Comparison of ENCODE assay signal across 32 mouse cellular contexts in genomic region chr8:89758695-89759094, GRCm38 (mm10).
A peak's percentile ranks its signal among the peaks of the same experiment; 100 is the strongest.
DNase-seq lines count a peak whose midpoint lies in the region; ATAC-seq and TF ChIP-seq lines count a peak whose summit lies in the region.
"Had no signal": no experiment of that assay in that cellular context is flagged by ENCODE, and none has a peak within 500 bp of the region (broad histone marks: within the 10 kb centered on the region; RNA-seq: fewer than 3 reads in every experiment).

No protein-coding gene starts in this region.

- no peak overlapping the region for H3K9ac ChIP-seq in neural tube, embryonic 15.5 days (replicated peaks)
- H3K9ac ChIP-seq in forebrain, postnatal 0 days, result no peak overlapping the region
- H3K9ac ChIP-seq: embryonic facial prominence, embryonic 13.5 days; hindbrain, embryonic 15.5 days; intestine, embryonic 15.5 days; limb, embryonic 15.5 days; liver, embryonic 14.5 days; lung, embryonic 14.5 days; midbrain, embryonic 12.5 days; neural tube, embryonic 12.5 days had no signal

- peaks cover 8% of the 10 kb centered on the region for H3K4me1 ChIP-seq in neural tube, embryonic 15.5 days
- H3K4me1 ChIP-seq in forebrain, postnatal 0 days (ENCODE audit: insufficient read depth), result no peaks in the 10 kb centered on the region
- H3K4me1 ChIP-seq: embryonic facial prominence, embryonic 13.5 days; heart, embryonic 10.5 days; hindbrain, embryonic 15.5 days; intestine, embryonic 15.5 days; midbrain, embryonic 12.5 days; neural tube, embryonic 12.5 days had no signal

- 47% methylated on average over 10 of the region's 10 CpGs for WGBS in neural tube, embryonic 15.5 days
- WGBS in forebrain, postnatal 0 days, result 10% methylated on average over 10 of the region's 10 CpGs

- TF ChIP-seq CTCF in forebrain, postnatal 0 days (IDR thresholded peaks at IDR 0.05; ENCODE audit: low read depth), result no peak

- H3K27me3 ChIP-seq in neural tube, embryonic 15.5 days (replicated peaks), result 0 out of 2 replicates have a peak, but pooled peaks cover 3% of the 10 kb centered on the region
- peaks cover 12% of the 10 kb centered on the region for H3K27me3 ChIP-seq in forebrain, postnatal 0 days (ENCODE audit: insufficient read depth, low read length)
- H3K27me3 ChIP-seq: CH12.LX; embryonic facial prominence, embryonic 13.5 days; hindbrain, embryonic 15.5 days; intestine, embryonic 15.5 days; midbrain, embryonic 12.5 days; neural tube, embryonic 12.5 days had no signal

- ATAC-seq in neural tube, embryonic 15.5 days (ENCODE audit: low FRiP score), result no peak
- ATAC-seq in forebrain, postnatal 0 days, result peak; percentile 55; the same call in 1 of the 2 replicates
- ATAC-seq: activated CD4-positive, CD25-positive, alpha-beta regulatory T cell, adult 4 months; intestine, embryonic 15.5 days had no signal

- 0 out of 2 replicates have a peak overlapping the region, but pooled peaks have one; percentile 2 for H3K4me2 ChIP-seq in neural tube, embryonic 15.5 days
- no peak overlapping the region for H3K4me2 ChIP-seq in forebrain, postnatal 0 days (ENCODE audit: low read depth)
- H3K4me2 ChIP-seq: embryonic facial prominence, embryonic 13.5 days; hindbrain, embryonic 15.5 days; intestine, embryonic 15.5 days; limb, embryonic 15.5 days; lung, embryonic 14.5 days; midbrain, embryonic 12.5 days; neural tube, embryonic 12.5 days had no signal

- peak; percentile 61 for DNase-seq in heart, adult 11 months
- DNase-seq in heart, adult 18-20 months, result no peak
- DNase-seq in neural tube, embryonic 10.5 days (ENCODE audit: extremely low spot score, low spot score), result no peak
- peak; percentile 36 for DNase-seq in forebrain, postnatal 0 days
- DNase-seq in natural killer cell, adult 2 months (ENCODE audit: low spot score in 2 of 2), result no peak
- no peak for DNase-seq in kidney, adult 8-10 months
- DNase-seq: adrenal gland, adult 8-10 months; B cell, adult 2 months; cerebellum, adult 2 months; cerebellum, postnatal 36 days; embryo, embryonic 11 days; gastrocnemius, adult 2 months; heart, postnatal 4 days; kidney, adult 9 months; kidney, postnatal 14 days; lung, embryonic 14.5 days; right cerebral cortex, adult 18-20 months; thymus, adult 18-20 months had no signal

- no peak overlapping the region for H3K4me3 ChIP-seq in neural tube, embryonic 15.5 days (replicated peaks)
- no peak overlapping the region for H3K4me3 ChIP-seq in forebrain, postnatal 0 days (ENCODE audit: low read depth, low read length)
- H3K4me3 ChIP-seq: embryonic facial prominence, embryonic 13.5 days; erythroblast, embryonic 14.5 days; gastrocnemius, adult 2 months; heart, embryonic 10.5 days; hindbrain, embryonic 15.5 days; intestine, embryonic 15.5 days; layer of hippocampus, adult 2 months; limb, embryonic 15.5 days; midbrain, embryonic 12.5 days; neural tube, embryonic 12.5 days had no signal

- no peak overlapping the region for H3K27ac ChIP-seq in neural tube, embryonic 15.5 days (replicated peaks)
- H3K27ac ChIP-seq in forebrain, postnatal 0 days (ENCODE audit: low read depth, low read length), result no peak overlapping the region
- H3K27ac ChIP-seq: embryonic facial prominence, embryonic 13.5 days; gastrocnemius, adult 2 months; heart, embryonic 10.5 days; hindbrain, embryonic 15.5 days; intestine, embryonic 15.5 days; layer of hippocampus, adult 2 months; limb, embryonic 15.5 days; liver, embryonic 14.5 days; midbrain, embryonic 12.5 days; neural tube, embryonic 12.5 days had no signal

- H3K36me3 ChIP-seq in neural tube, embryonic 15.5 days, result no peaks in the 10 kb centered on the region
- no peaks in the 10 kb centered on the region for H3K36me3 ChIP-seq in forebrain, postnatal 0 days (ENCODE audit: insufficient read depth)
- H3K36me3 ChIP-seq: embryonic facial prominence, embryonic 13.5 days; G1E; heart, embryonic 10.5 days; hindbrain, embryonic 15.5 days; intestine, embryonic 15.5 days; limb, embryonic 15.5 days; midbrain, embryonic 12.5 days; neural tube, embryonic 12.5 days had no signal

- no peaks in the 10 kb centered on the region for H3K9me3 ChIP-seq in neural tube, embryonic 15.5 days (replicated peaks)
- no peaks in the 10 kb centered on the region for H3K9me3 ChIP-seq in forebrain, postnatal 0 days (ENCODE audit: low read length)
- H3K9me3 ChIP-seq: embryonic facial prominence, embryonic 13.5 days; heart, embryonic 10.5 days; hindbrain, embryonic 15.5 days; intestine, embryonic 15.5 days; limb, embryonic 15.5 days; midbrain, embryonic 12.5 days; neural tube, embryonic 12.5 days had no signal

Comparison
In these comparisons a context has a peak if more than half of its experiments do, and no peak if none do; other contexts are left out.
1. DNase-seq: peak in heart, adult 11 months (single experiment) and forebrain, postnatal 0 days (single experiment); none in heart, adult 18-20 months (0 of 2), neural tube, embryonic 10.5 days (single experiment), natural killer cell, adult 2 months (0 of 2) and kidney, adult 8-10 months (0 of 2).